Mouse (Mus musculus) thymus, adult 2 months (tissue): ENCODE data around the gene Trmt5. TPM values are rescaled to one million over a fixed set of nuclear protein-coding genes. Genes with fewer than 3 reads are reported as not detected.

ENCODE experiments used
- DNase-seq: peaks from one replicate; pipeline ENCODE4 v3.0.0; 2021
- H3K27ac ChIP-seq: fragments of 200-500 bp; 2 replicates; pipeline ENCODE4 v1.5.1; 2012; ENCODE audit warnings: low read length, control low read depth; ENCODE audit not compliant: control insufficient read depth, insufficient read depth
- H3K27me3 ChIP-seq: fragments of 200-500 bp; 2 replicates; pipeline ENCODE4 v1.6.1; 2012; ENCODE audit warnings: mild to moderate bottlenecking, low read length, moderate library complexity, mixed read lengths; ENCODE audit not compliant: control insufficient read depth, insufficient read depth
- H3K36me3 ChIP-seq: fragments of 200-500 bp; 2 replicates; pipeline ENCODE4 v1.6.1; 2012; ENCODE audit warnings: mild to moderate bottlenecking, low read length, moderate library complexity; ENCODE audit not compliant: control insufficient read depth, insufficient read depth
- H3K4me1 ChIP-seq: fragments of 200-500 bp; replicated peaks from 2 replicates; pipeline ENCODE4 v1.6.1; 2012; ENCODE audit warnings: low read length; ENCODE audit not compliant: control insufficient read depth, insufficient read depth
- H3K4me3 ChIP-seq: fragments of 200-500 bp; 2 replicates; pipeline ENCODE4 v1.5.1; 2012; ENCODE audit warnings: mild to moderate bottlenecking, low read length, control low read depth, moderate library complexity; ENCODE audit not compliant: control insufficient read depth, insufficient read depth
- CTCF ChIP-seq: fragments of 200-500 bp; IDR thresholded peaks from 2 replicates; pipeline ENCODE4 v1.5.1; 2012; ENCODE audit warnings: mild to moderate bottlenecking, control low read depth, low read length, moderate library complexity, borderline replicate concordance; ENCODE audit not compliant: control insufficient read depth, poor library complexity, insufficient read depth; ENCODE audit errors: extremely low read depth
- POLR2A ChIP-seq: fragments of 200-500 bp; IDR thresholded peaks from 2 replicates; pipeline ENCODE4 v1.6.1; 2012; ENCODE audit warnings: mild to moderate bottlenecking, low read length, control low read depth, moderate library complexity; ENCODE audit not compliant: control insufficient read depth, poor library complexity, insufficient read depth; ENCODE audit errors: extremely low read depth
- WGBS: fragments of 180-500 bp; shearing (Covaris S2); methylation state at CpG from one replicate; pipeline ENCODE4 v1.1.7; 2018; 5-methylcytosine and 5-hydroxymethylcytosine counted together
- polyA plus RNA-seq: library from polyadenylated mRNA; depleted of rRNA; stranded (reverse); fragments of >200 nt; gene quantifications from 2 replicates; pipeline ENCODE4 v1.2.3, GENCODE M21; 2012; rRNA removed

The Trmt5 gene
- polyA plus RNA-seq = 5.7 and 6.5 TPM in 2 replicates

DNA sequence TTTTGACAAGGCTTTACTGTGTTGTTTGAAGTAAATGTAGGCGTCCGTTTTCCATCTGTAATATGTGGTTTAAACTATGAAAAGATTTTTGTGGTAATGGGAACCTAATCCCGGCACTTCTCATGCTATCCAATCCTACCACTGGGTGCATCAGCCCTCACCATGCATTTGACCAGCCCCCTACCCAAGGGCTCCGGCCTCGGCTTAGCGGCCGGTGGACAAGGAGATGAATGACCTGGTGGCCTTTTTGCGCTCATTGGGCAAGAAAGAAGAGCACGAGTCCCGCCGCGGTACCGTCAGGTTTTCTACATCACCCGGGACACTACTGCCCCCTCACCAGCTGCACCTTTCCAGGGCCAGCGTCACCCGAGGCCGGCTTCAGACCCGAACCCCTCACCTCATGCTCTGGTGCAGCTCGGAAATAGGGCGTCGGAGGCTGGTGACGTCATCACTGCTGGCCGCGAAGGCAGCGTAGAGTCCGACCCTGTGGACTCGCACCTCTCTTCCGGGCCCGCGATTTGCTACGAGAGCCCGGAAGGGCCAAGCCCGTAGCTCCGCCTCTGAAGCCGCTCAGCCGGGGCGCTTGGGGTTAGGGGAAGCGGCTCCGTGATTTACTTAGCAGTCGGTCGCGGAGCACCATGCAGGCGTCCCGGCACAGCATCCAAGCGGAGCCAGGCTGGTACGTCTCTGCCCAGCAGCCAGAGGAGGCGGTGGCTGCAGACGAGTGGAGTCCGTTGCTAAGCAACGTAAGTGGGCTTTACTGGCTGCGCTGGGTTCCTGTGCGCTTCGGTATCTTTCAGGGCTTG, at the start of gene Trmt5, which contains the start of gene Slc38a6:
Gene Trmt5 (minus strand): TSS at position 424 of the 806 bp plus-strand sequence.
Gene Slc38a6 (plus strand): TSS at position 493 of the 806 bp plus-strand sequence.
- DNase-seq = peak; percentile 88
- WGBS = under 1% methylated on average over 53 of the region's 53 CpGs
- Histone ChIP-seq H3K27ac (peak within 1 kb of the TSS; percentile 6; the same call in 1 of the 2 replicates), H3K36me3 (peaks cover under 1% of the 10 kb centered on the region; the same call in 1 of the 2 replicates), H3K4me3 (peak within 1 kb of the TSS; percentile 88), H3K4me1 (0 out of 2 replicates have a peak, but pooled peaks cover 3% of the 10 kb centered on the region), H3K27me3 (no peaks in the 10 kb centered on the region)
- TF ChIP-seq CTCF (peak; percentile 57; the same call in 1 of the 2 replicates), POLR2A (no peak; the same call in 1 of the 2 replicates)

DNA sequence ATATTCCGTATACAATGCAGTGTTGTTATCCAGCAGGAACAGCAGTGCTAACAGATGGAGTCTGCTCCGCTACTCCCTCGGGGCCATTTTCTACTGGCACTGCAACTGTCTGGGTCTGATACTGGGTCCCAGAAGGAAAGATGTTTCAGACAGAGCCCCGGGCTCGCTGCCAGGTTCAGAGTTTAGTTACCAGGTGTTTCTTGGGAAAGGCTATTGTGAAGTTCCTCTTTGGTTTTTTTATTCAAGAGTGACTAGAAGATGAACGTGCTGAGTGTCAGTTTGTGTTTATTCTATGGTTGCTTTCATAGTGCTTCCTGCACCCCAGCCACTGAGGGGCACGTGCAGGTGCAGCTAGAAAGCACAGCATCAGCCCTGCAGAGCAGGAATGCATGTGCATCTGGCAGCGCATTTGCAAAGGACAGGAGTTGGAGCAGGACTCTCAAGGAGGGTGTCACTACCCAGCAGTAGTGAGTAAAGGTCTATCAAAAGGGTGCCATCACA, 47.6 kb upstream of the Trmt5 start:
- TF ChIP-seq CTCF (no peak), POLR2A (no peak)
- Histone ChIP-seq H3K4me3 (no peak overlapping the region), H3K27ac (peak overlapping the region; percentile 97), H3K36me3 (no peaks in the 10 kb centered on the region), H3K4me1 (peaks cover 11% of the 10 kb centered on the region), H3K27me3 (no peaks in the 10 kb centered on the region)
- peak; percentile 71 for DNase-seq
- WGBS = 12% methylated on average over 8 of the region's 8 CpGs

DNA sequence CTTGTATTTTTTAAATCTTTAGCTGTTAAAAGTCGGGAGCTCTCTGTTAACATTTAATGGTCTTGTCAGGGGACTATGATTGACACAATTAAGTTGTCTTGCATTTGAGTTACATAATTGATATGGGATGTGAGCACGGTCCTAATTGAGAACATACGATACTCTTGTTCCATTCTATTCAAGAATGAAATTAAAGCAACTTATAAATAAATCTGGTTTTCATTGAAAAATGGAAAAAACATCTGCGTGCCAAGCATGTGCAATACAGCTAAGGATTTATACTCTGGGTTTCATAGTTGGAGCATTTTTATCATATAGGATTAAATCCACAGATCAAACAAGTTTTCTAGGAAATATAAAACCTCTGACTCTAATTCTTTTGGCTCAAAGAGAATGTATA, 46.2 kb upstream of the Trmt5 start:
- TF ChIP-seq CTCF = no peak
- no peak for TF ChIP-seq POLR2A
- DNase-seq = no peak
- WGBS = 96% methylated on average over 4 of the region's 4 CpGs
- H3K4me1 ChIP-seq = peaks cover 11% of the 10 kb centered on the region
- no peaks in the 10 kb centered on the region for H3K36me3 ChIP-seq
- no peaks in the 10 kb centered on the region for H3K27me3 ChIP-seq
- H3K4me3 ChIP-seq = no peak overlapping the region
- no peak overlapping the region for H3K27ac ChIP-seq

DNA sequence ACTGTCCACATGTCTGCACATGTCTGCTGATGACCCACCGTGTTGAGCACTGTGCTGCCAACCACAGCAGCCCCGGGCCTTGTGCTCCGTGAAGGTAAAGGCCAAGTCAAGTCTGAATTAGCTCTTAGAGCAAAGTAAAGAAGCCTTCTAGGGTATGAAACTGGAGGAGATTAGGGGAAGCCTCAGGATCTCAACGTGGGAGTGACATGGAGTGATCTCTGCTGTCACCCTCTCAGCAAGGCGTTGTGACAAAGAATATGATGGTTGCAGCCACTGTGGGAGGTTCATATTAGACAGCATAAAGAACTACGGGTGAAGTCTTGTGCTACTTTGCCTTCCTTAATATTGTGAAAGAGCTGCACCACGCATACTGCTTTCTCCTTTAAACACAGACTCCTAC, 43.7 kb upstream of the Trmt5 start:
- Histone ChIP-seq H3K27ac (no peak overlapping the region), H3K4me3 (no peak overlapping the region), H3K27me3 (no peaks in the 10 kb centered on the region), H3K4me1 (peaks cover 13% of the 10 kb centered on the region), H3K36me3 (no peaks in the 10 kb centered on the region)
- no peak for DNase-seq
- 93% methylated on average over 7 of the region's 7 CpGs for WGBS
- TF ChIP-seq POLR2A = no peak
- TF ChIP-seq CTCF = no peak

DNA sequence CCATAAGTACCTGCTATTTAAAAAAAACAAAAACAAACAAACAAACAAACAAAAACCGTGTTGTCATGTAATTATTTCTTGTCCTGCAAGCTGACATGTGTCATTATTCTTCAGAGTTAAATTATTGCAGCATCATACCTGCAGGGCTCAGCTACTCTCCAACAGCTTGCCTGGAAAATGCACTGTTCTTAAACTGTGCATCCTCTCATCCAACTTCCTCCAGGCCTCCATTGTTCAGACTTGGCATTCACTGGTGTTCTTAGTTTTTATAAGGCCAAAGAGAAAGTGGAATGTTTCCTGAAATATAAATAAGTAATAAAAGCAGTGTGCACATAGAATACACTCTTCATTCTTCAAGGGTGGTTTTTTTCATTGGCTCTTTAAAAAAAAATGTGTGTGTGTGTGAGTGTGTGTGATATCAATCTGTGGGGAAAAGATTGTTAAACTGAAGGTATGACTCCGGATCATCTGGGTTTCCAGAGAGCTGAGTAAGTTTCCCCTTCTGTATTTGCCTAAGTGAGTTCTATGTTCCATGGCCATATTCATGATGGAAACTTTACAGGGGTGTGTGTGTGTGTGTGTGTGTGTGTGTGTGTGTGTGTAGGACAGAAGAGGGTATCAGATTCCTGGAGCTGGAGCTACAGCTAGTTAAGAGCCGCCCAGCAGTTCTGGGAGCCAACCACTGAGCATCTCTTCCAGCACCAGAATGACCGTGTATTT, 42.1 kb upstream of the Trmt5 start:
- Histone ChIP-seq H3K4me3 (no peak overlapping the region), H3K27ac (no peak overlapping the region), H3K4me1 (peaks cover 7% of the 10 kb centered on the region), H3K36me3 (no peaks in the 10 kb centered on the region), H3K27me3 (no peaks in the 10 kb centered on the region)
- TF ChIP-seq POLR2A (no peak), CTCF (no peak)
- no peak for DNase-seq
- 92% methylated on average over 4 of the region's 4 CpGs for WGBS

DNA sequence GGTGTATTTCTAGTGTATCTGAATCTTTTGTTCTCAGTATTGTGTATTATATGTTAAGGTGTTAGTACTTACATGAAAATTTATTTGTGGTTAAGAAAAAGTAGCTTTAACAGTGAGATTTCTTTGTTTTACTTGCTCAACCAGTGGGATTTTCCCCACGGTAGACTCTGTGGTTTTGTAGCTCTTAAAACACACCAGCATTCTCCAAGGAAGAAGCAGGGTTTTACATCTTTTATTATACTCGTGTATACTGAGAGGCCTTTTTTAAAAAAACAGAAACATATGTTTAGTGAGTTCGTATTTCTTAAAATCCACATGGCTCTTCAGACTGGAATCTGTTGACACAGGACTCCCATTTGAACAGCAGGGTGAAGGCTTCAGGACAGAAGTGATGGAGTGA, 40.9 kb upstream of the Trmt5 start:
- H3K4me1 ChIP-seq = peaks cover 4% of the 10 kb centered on the region; the same call in 1 of the 2 replicates
- WGBS = 41% methylated on average over 3 of the region's 3 CpGs
- no peak overlapping the region for H3K27ac ChIP-seq
- H3K27me3 ChIP-seq = no peaks in the 10 kb centered on the region
- no peaks in the 10 kb centered on the region for H3K36me3 ChIP-seq
- H3K4me3 ChIP-seq = no peak overlapping the region
- TF ChIP-seq CTCF (no peak), POLR2A (no peak)
- no peak for DNase-seq
